Mouse (Mus musculus): ENCODE measurements around the gene Ovca2. TPM values are rescaled to one million over a fixed set of nuclear protein-coding genes. Genes with fewer than 3 reads are reported as not detected.

Ovca2 gene
- 20.4 and 28.9 TPM in 2 replicates for polyA plus RNA-seq (2011; ENCODE audit: insufficient read length, low read depth, missing spikeins)

- Histone ChIP-seq H3K4me1 (ENCODE audit: control insufficient read depth, insufficient read depth, low read length) (peaks cover 6% of the 10 kb centered on the region; the same call in 1 of the 2 replicates), H3K4me3 (ENCODE audit: insufficient read depth, low read length) (peak within 1 kb of the TSS; percentile 78), H3K27ac (ENCODE audit: insufficient read depth, low read length) (peak within 1 kb of the TSS; percentile 29; the same call in 1 of the 2 replicates)
- TF ChIP-seq POLR2A (IDR thresholded peaks at IDR 0.05; ENCODE audit: low read depth, low read length): peak; percentile 82
- peak; percentile 86 for TF ChIP-seq CTCF (IDR thresholded peaks at IDR 0.05; ENCODE audit: borderline replicate concordance, insufficient read depth, low read length)
These were observed at the start of gene Ovca2 for GRCm38 (mm10) chr11:75178672-75179208. Gene Ovca2 (minus strand): TSS chr11:75178835.

- TF ChIP-seq CTCF (IDR thresholded peaks at IDR 0.05; ENCODE audit: borderline replicate concordance, insufficient read depth, low read length) (no peak), POLR2A (IDR thresholded peaks at IDR 0.05; ENCODE audit: low read depth, low read length) (no peak)
- Histone ChIP-seq H3K27ac (ENCODE audit: insufficient read depth, low read length) (no peak overlapping the region), H3K4me3 (ENCODE audit: insufficient read depth, low read length) (no peak overlapping the region), H3K4me1 (ENCODE audit: control insufficient read depth, insufficient read depth, low read length) (no peaks in the 10 kb centered on the region)
These were observed 49.0 kb upstream of the Ovca2 start for GRCm38 (mm10) chr11:75227632-75228031.

- Histone ChIP-seq H3K4me3 (ENCODE audit: insufficient read depth, low read length) (no peak overlapping the region), H3K4me1 (ENCODE audit: control insufficient read depth, insufficient read depth, low read length) (no peaks in the 10 kb centered on the region; the same call in 1 of the 2 replicates), H3K27ac (ENCODE audit: insufficient read depth, low read length) (no peak overlapping the region)
- TF ChIP-seq CTCF (IDR thresholded peaks at IDR 0.05; ENCODE audit: borderline replicate concordance, insufficient read depth, low read length) (no peak), POLR2A (IDR thresholded peaks at IDR 0.05; ENCODE audit: low read depth, low read length) (no peak)
These were observed 46.2 kb upstream of the Ovca2 start for GRCm38 (mm10) chr11:75224835-75225234.

- no peak overlapping the region for H3K27ac ChIP-seq (ENCODE audit: insufficient read depth, low read length)
- no peaks in the 10 kb centered on the region; the same call in 1 of the 2 replicates for H3K4me1 ChIP-seq (ENCODE audit: control insufficient read depth, insufficient read depth, low read length)
- TF ChIP-seq POLR2A (IDR thresholded peaks at IDR 0.05; ENCODE audit: low read depth, low read length): no peak
- TF ChIP-seq CTCF (IDR thresholded peaks at IDR 0.05; ENCODE audit: borderline replicate concordance, insufficient read depth, low read length): no peak
- no peak overlapping the region for H3K4me3 ChIP-seq (ENCODE audit: insufficient read depth, low read length)
These were observed 45.4 kb upstream of the Ovca2 start for GRCm38 (mm10) chr11:75224062-75224461.

GRCm38 (mm10) chr11:75220517-75221145, 42.0 kb upstream of the Ovca2 start:
- H3K27ac ChIP-seq (ENCODE audit: insufficient read depth, low read length): no peak overlapping the region
- H3K4me1 ChIP-seq (ENCODE audit: control insufficient read depth, insufficient read depth, low read length): no peaks in the 10 kb centered on the region; the same call in 1 of the 2 replicates
- TF ChIP-seq CTCF (IDR thresholded peaks at IDR 0.05; ENCODE audit: borderline replicate concordance, insufficient read depth, low read length) (no peak), POLR2A (IDR thresholded peaks at IDR 0.05; ENCODE audit: low read depth, low read length) (no peak)
- H3K4me3 ChIP-seq (ENCODE audit: insufficient read depth, low read length): no peak overlapping the region

GRCm38 (mm10) chr11:75220115-75220514, 41.5 kb upstream of the Ovca2 start:
- no peak for TF ChIP-seq POLR2A (IDR thresholded peaks at IDR 0.05; ENCODE audit: low read depth, low read length)
- TF ChIP-seq CTCF (IDR thresholded peaks at IDR 0.05; ENCODE audit: borderline replicate concordance, insufficient read depth, low read length): no peak
- Histone ChIP-seq H3K27ac (ENCODE audit: insufficient read depth, low read length) (no peak overlapping the region), H3K4me3 (ENCODE audit: insufficient read depth, low read length) (no peak overlapping the region), H3K4me1 (ENCODE audit: control insufficient read depth, insufficient read depth, low read length) (no peaks in the 10 kb centered on the region; the same call in 1 of the 2 replicates)

GRCm38 (mm10) chr11:75214081-75214950, 35.7 kb upstream of the Ovca2 start:
- Histone ChIP-seq H3K27ac (ENCODE audit: insufficient read depth, low read length) (no peak overlapping the region), H3K4me3 (ENCODE audit: insufficient read depth, low read length) (no peak overlapping the region), H3K4me1 (ENCODE audit: control insufficient read depth, insufficient read depth, low read length) (no peaks in the 10 kb centered on the region)
- TF ChIP-seq CTCF (IDR thresholded peaks at IDR 0.05; ENCODE audit: borderline replicate concordance, insufficient read depth, low read length) (no peak), POLR2A (IDR thresholded peaks at IDR 0.05; ENCODE audit: low read depth, low read length) (no peak)

- H3K27ac ChIP-seq (ENCODE audit: insufficient read depth, low read length): no peak overlapping the region
- H3K4me3 ChIP-seq (ENCODE audit: insufficient read depth, low read length): no peak overlapping the region
- TF ChIP-seq POLR2A (IDR thresholded peaks at IDR 0.05; ENCODE audit: low read depth, low read length) (no peak), CTCF (IDR thresholded peaks at IDR 0.05; ENCODE audit: borderline replicate concordance, insufficient read depth, low read length) (no peak)
- H3K4me1 ChIP-seq (ENCODE audit: control insufficient read depth, insufficient read depth, low read length): no peaks in the 10 kb centered on the region
These were observed 34.9 kb upstream of the Ovca2 start for GRCm38 (mm10) chr11:75213372-75214080.

GRCm38 (mm10) chr11:75212876-75213275, 34.2 kb upstream of the Ovca2 start:
- Histone ChIP-seq H3K4me3 (ENCODE audit: insufficient read depth, low read length) (no peak overlapping the region), H3K27ac (ENCODE audit: insufficient read depth, low read length) (no peak overlapping the region), H3K4me1 (ENCODE audit: control insufficient read depth, insufficient read depth, low read length) (no peaks in the 10 kb centered on the region)
- TF ChIP-seq POLR2A (IDR thresholded peaks at IDR 0.05; ENCODE audit: low read depth, low read length): no peak
- no peak for TF ChIP-seq CTCF (IDR thresholded peaks at IDR 0.05; ENCODE audit: borderline replicate concordance, insufficient read depth, low read length)

Data from embryonic fibroblast, embryonic 13.5 days (primary cell).